Mouse (Mus musculus) regulatory T cell (primary cell): ENCODE measurements at regions not wholly inside any gene's neighbourhood (a gene's known extent, or its start where the extent isn't known, plus 50 kb on each side); places are given as distances from the start of the nearest gene placed in this dataset.

ENCODE experiments used
- in situ Hi-C: fragments of 300-600 bp; cut with MboI, MseI; formaldehyde crosslinking; loops from one replicate; pipeline ENCODE4 v1.15.1; 2025; ENCODE audit warnings: high pct_unique_total_duplicates

DNA sequence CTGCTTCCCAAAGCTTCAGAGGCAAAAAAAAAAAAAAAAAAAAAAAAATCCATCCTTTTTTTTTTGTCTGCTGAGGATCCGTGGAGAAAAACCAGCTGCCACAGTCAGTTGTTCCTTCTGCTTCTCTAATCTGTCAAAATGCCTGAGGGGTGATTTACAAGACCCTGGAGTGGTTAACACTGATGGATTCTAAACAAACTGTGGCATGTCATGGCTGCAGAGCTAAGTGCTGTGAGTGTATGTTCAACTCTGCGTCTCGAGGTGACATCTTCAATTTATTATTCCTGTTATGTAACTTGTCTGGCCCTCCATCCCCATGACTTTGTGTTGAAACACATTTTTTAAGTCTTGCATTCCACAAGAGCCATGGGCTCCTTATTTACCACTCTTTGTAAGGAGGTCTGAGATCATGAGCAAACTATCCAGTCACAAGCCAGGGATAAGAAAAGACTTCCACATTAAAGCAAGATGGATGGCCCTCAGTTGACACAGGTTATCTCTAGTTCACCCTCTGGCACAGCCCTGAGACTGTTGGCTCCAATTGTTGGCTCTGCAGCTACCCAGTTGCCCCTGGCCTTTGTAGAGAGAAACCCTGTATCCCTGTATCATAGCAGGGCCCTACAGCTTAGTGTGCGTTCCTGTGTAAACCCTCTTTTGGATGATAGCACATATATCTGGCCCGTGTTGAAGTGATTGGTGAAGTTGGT lies 153.6 kb downstream of the Thbs2 start:
- in situ Hi-C loops: no loop called here

DNA sequence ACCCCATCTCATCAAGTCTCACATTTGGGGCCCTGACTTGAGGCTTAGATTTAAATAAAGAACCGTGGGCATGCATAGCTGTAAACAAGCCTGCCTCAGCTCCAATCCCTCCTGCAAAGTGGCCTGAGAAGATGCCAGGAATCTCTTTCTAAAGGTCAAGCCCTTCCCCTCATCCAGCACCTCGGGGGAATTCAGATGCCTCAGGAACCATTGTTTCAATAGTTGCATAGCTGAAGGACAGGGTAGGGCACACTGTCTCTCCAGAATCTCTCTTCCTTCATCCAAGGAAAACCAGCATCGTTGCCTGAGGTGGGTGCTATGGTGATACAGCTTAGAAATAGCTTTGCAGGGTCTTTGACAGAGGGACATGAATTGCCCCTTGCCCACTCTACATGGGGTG lies 154.4 kb downstream of the Thbs2 start:
- in situ Hi-C loops: no loop called here

GRCm38 (mm10) chr17:14539191-14539590 lies 154.8 kb downstream of the Thbs2 start:
- in situ Hi-C loops: no loop called here

GRCm38 (mm10) chr17:14538527-14538926 lies 155.5 kb downstream of the Thbs2 start:
- in situ Hi-C loops: no loop called here

GRCm38 (mm10) chr17:14532979-14533314 lies 161.1 kb downstream of the Thbs2 start:
- in situ Hi-C loops: no loop called here

DNA sequence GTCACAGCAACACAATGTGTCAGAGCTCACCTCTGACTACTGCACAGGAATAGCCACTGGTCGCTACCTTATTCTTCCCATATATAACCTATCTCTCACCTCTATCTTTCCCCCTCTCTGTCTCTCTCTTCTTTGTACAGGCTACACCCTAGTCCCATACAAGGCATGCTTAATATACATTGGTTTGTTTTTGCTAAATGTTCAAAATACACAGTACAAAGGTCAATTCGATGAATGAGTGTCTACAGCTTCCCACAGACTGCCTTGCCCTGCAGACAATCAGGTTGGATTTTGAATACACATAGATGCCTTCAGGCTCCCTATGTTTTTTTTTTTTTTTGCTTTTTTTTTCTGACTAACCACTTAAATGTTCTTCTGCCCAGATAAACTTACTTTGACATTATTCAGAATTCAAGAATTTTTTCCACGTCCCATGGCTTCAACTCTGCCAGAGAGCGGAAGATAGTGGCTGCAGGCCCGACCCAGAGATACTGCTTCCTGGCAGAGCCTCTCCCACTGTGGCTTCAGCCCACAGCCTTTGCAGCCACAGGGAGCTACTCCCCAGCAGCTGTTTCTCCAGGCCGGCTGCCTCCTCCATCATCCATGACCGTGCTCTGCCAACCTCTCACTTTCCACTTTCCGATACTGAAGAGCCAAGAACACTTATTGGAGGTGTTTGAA lies 161.6 kb downstream of the Thbs2 start:
- in situ Hi-C loops: no loop called here

GRCm38 (mm10) chr17:14531796-14532195 lies 162.2 kb downstream of the Thbs2 start:
- in situ Hi-C loops: no loop called here

- in situ Hi-C loops: loop anchor here (5.0 to 10.0 kb wide), 2 partner anchors 375 to 803 kb away; no protein-coding TSS in a partner anchor
These were observed 166.3 kb downstream of the Thbs2 start for GRCm38 (mm10) chr17:14527691-14528090.

- in situ Hi-C loops: loop anchor here (5.0 to 10.0 kb wide), 2 partner anchors 377 to 800 kb away; no protein-coding TSS in a partner anchor
These were observed 168.8 kb downstream of the Thbs2 start for GRCm38 (mm10) chr17:14525255-14525654.

DNA sequence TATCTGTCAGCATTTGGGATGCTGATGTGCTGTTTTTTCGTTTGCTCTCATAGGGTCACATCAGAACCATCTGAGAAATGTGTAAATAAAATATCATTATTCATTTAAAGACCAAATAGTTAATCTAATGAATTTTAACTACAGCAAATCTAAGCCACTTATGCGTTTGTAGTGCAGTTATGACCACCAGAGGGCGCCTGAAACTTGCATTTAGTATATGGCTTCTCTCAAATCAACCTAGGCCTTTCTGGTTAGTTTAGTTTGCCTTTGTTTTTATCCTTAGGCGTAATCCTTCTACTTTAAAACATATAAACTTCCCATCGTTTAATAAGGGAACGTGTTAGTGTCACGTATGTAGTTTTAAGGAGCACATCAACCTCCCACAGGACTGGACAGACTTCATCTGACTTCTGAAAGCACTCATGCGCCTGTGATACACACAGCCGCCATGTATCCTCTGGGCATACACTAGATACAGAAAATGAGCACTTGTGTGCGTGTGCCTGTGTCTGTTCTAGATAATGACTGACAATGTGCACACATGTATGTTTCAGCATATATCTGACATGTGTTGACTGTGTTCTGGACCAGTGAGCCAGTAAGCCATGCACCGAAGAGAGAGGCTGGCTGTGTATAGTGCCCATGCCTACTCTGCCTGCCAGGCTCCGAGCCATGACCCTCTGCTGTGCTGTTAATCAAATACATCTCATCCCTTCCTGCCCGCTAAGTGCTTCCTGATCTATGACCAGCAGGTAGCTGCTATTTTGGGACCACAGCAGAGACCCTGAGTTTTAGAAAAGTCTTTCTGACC lies 169.4 kb downstream of the Thbs2 start:
- in situ Hi-C loops: loop anchor here (5.0 to 10.0 kb wide), 2 partner anchors 378 to 800 kb away; no protein-coding TSS in a partner anchor

DNA sequence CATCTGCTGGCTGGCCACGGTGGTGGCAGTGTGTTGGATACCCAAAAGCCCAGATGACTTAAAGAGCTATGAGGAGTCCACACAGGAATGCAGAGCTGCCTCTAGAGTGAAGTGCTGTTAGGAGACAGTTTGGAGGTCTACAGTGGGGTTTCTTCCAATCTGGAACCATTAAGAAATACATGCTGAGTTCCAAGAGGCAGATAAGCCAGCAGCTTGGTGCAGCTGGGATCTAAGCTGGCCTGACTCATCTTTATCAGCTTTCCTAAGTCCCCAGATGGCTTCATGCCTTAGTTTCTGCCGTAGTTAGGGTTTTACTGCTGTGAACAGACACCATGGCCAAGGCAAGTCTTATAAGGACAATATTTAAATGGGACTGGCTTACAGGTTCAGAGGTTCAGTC lies 172.0 kb downstream of the Thbs2 start:
- in situ Hi-C loops: loop anchor here (10.0 kb wide), 1 partner anchor 797 kb away; no protein-coding TSS in a partner anchor

- in situ Hi-C loops: loop anchor here (10.0 kb wide), 1 partner anchor 796 kb away; no protein-coding TSS in a partner anchor
These were observed 173.5 kb downstream of the Thbs2 start for GRCm38 (mm10) chr17:14520565-14520964.

DNA sequence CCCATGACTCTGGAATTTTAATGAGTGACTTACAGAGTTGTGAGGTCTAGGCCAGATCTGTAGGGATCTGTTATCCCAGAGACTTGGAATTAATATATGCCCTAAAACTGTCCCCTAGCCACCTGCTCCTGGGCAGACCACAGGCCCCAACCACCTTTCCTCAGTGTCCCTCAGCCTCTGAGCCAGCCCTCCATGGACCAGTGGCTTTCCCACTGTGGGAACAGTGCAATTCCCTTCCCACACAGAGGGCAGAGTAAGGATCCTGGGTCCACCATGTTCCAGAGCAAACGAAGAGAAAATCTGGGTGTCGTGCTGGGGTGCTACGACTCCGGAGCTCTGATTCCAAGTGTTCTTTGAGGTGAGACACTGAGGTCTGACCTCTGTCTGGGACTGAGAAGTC lies 174.7 kb downstream of the Thbs2 start:
- in situ Hi-C loops: no loop called here

- in situ Hi-C loops: no loop called here
These were observed 175.8 kb downstream of the Thbs2 start for GRCm38 (mm10) chr17:14518216-14518615.

GRCm38 (mm10) chr17:14517368-14517767 lies 176.7 kb downstream of the Thbs2 start:
- in situ Hi-C loops: no loop called here

DNA sequence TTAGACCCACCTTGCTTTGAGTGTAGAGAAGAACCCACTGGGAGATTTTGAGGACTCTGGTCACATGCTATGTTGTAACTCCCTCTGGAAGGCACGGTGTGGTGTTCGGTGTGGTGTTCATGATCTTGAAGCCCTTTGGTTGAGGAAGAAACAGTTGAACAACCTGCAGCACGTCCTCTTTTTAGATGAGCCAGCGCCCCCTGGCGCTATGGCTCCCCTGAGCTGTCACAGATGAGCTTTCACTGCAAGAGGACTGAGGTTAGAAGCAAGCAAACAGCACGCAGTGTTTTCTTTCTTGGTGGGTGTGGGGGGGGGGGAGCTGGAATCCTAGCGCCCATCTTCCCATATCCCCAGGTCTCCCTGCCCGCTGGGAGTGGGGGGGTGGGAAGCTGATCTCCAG lies 177.9 kb downstream of the Thbs2 start:
- in situ Hi-C loops: no loop called here

- in situ Hi-C loops: no loop called here
These were observed 180.6 kb downstream of the Thbs2 start for GRCm38 (mm10) chr17:14513454-14513853.

GRCm38 (mm10) chr17:14510486-14510885 lies 183.5 kb downstream of the Thbs2 start:
- in situ Hi-C loops: no loop called here

DNA sequence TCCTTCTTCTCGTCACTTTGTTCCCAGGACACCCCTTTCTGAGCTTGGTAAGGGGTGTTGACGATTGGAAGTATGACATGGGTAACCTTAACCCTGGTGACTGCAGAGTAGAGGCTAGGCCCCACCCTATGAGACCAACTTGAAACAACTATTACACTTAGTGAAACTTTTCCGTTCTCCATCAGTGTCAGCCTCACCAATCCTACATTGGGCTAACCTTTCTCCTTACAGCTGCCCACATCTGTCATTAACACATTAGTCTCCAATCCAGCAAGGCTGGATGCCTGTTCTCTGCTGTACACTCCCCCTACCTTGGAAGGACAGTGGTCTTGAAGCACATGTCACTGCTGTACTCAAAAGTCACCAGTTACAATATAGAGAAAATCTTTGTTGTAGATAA lies 186.9 kb downstream of the Thbs2 start:
- in situ Hi-C loops: no loop called here

- in situ Hi-C loops: no loop called here
These were observed 187.9 kb downstream of the Thbs2 start for GRCm38 (mm10) chr17:14506123-14506522.

DNA sequence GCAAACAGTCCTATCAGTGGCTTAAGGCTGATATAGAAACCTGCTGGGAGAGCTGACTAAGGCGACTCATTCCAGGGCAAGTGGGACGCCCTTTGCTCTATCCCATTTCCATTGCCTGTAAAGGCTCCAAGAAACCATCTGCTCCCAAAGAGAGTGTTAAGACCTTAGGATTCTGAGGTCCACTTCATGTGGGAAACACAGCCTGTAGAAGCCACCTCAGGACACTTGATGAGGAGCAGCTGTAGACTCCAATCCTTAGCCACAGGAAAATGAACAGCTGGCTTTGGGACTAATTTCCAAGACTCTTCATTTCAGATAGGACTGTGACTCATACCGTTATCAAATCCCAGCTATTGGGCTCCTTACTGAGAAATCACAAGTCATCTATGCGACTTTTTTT lies 188.6 kb downstream of the Thbs2 start:
- in situ Hi-C loops: no loop called here

DNA sequence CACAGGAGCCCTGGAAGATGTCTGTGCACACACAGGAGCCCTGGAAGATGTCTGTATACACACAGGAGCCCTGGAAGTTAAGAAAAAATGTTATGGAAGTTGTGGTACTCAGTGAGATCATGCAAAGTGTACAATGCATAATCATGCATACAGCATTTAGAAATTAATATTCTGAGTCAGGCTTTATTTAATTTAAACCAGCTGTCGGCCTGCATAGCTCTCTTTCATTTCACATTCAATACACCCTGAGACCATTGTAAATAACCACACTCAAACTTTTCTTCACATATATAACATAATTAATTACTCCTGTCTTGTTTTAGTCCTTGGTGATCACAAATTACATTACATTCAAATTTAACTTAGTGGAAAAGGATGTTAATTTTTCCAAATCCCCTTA lies 190.4 kb downstream of the Thbs2 start:
- in situ Hi-C loops: no loop called here
